Mouse (Mus musculus): ENCODE measurements around the gene Cpped1.

DNA sequence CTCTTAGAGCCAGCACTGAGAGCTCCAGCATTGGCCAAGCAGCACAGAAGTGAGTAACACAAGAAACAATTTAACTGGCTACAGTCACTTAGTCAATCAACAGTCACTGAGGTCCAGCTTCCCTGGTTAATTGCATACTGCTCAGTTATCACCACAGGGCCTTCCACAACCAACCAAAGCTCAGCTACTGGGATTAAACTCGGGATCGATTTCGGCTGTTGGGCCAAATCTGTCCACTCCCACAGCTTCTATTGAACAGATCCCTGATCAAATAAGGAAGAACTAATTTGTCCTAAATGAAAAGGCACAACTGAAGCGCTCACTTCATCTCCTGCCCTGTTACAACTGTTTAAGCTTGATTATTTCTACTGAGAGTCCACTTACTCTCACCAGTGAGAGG is 4.0 kb downstream of the Cpped1 start:
- no peak for TF ChIP-seq CTCF (IDR thresholded peaks at IDR 0.05; ENCODE audit: extremely low read depth, insufficient read length, insufficient replicate concordance, low read depth, low read length)
- TF ChIP-seq POLR2A (IDR thresholded peaks at IDR 0.05; ENCODE audit: low read depth, low read length) = no peak

Data from small intestine, adult 2 months (tissue).